Mouse (Mus musculus) liver, embryonic 13.5 days (tissue): Measurements from ENCODE around the gene A930004D18Rik. TPM values are rescaled to one million over a fixed set of nuclear protein-coding genes. Genes with fewer than 3 reads are reported as not detected.

Experiments
- ATAC-seq: fragments of 200-750 bp; cut with Nextera tagmentation; 2 replicates; pipeline ENCODE4 v1.8.0; 2017; ENCODE audit warnings: low read depth, mild to moderate bottlenecking, moderate number of reproducible peaks, moderate library complexity
- DNase-seq: peaks from one replicate; pipeline ENCODE4 v3.0.0; 2022
- H3K27ac ChIP-seq: fragments of 300-500 bp; sonication (generic); 2 replicates; pipeline ENCODE4 v1.5.1; 2015; ENCODE audit warnings: moderate library complexity, mild to moderate bottlenecking, inconsistent platforms
- H3K27me3 ChIP-seq: fragments of 300-500 bp; sonication (generic); 2 replicates; pipeline ENCODE4 v1.6.1; 2015; ENCODE audit warnings: mild to moderate bottlenecking, inconsistent platforms
- H3K36me3 ChIP-seq: fragments of 300-500 bp; sonication (generic); 2 replicates; pipeline ENCODE4 v1.6.1; 2015; ENCODE audit warnings: mild to moderate bottlenecking, inconsistent platforms
- H3K4me1 ChIP-seq: fragments of 300-500 bp; sonication (generic); replicated peaks from 2 replicates; pipeline ENCODE4 v1.6.1; 2015; ENCODE audit warnings: inconsistent platforms
- H3K4me2 ChIP-seq: fragments of 300-500 bp; sonication (generic); 2 replicates; pipeline ENCODE4 v1.6.1; 2015; ENCODE audit warnings: inconsistent platforms, mild to moderate bottlenecking, moderate library complexity
- H3K4me3 ChIP-seq: fragments of 300-500 bp; sonication (generic); replicated peaks from 2 replicates; pipeline ENCODE4 v1.5.1; 2015; ENCODE audit warnings: mild to moderate bottlenecking, inconsistent platforms
- H3K9ac ChIP-seq: fragments of 300-500 bp; sonication (generic); 2 replicates; pipeline ENCODE4 v1.6.1; 2015; ENCODE audit warnings: mild to moderate bottlenecking, inconsistent platforms
- H3K9me3 ChIP-seq: fragments of 300-500 bp; sonication (generic); replicated peaks from 2 replicates; pipeline ENCODE4 v1.6.1; 2016; ENCODE audit warnings: inconsistent platforms
- WGBS: fragments of 180-500 bp; shearing (Covaris S2); methylation state at CpG from one replicate; pipeline ENCODE4 v1.1.7; 2015; ENCODE audit not compliant: insufficient replicate concordance; 5-methylcytosine and 5-hydroxymethylcytosine counted together
- polyA plus RNA-seq: library from polyadenylated mRNA; unstranded; fragments of >200 nt; fragmentation: Nextera tagmentation; extraction: Ambion mirVana; gene quantifications from 2 replicates; pipeline ENCODE4 v1.2.1, GENCODE M21; 2015

Gene A930004D18Rik
- polyA plus RNA-seq, 1 experiment from 2014 or later: 1.2 TPM

- ATAC-seq (no peak), DNase-seq (no peak)
- peaks cover 4% of the 10 kb centered on the region; the same call in 1 of the 2 replicates for H3K27me3 ChIP-seq
- no peak overlapping the region for H3K4me3 ChIP-seq
- H3K36me3 ChIP-seq: no peaks in the 10 kb centered on the region
- H3K9ac ChIP-seq: no peak overlapping the region
- 48% methylated on average over 1 of the region's 1 CpGs for WGBS
- no peaks in the 10 kb centered on the region for H3K9me3 ChIP-seq
- no peak overlapping the region for H3K27ac ChIP-seq
- no peak overlapping the region for H3K4me2 ChIP-seq
- no peaks in the 10 kb centered on the region for H3K4me1 ChIP-seq
Measured at GRCm38 (mm10) chr2:18019122-18019521, 18.4 kb downstream of the A930004D18Rik start.

- ATAC-seq (no peak), DNase-seq (no peak)
- no peaks in the 10 kb centered on the region for H3K36me3 ChIP-seq
- no peaks in the 10 kb centered on the region for H3K27me3 ChIP-seq
- H3K4me3 ChIP-seq: no peak overlapping the region
- H3K4me2 ChIP-seq: no peak overlapping the region
- H3K9me3 ChIP-seq: no peaks in the 10 kb centered on the region
- 72% methylated on average over 6 of the region's 6 CpGs for WGBS
- H3K9ac ChIP-seq: no peak overlapping the region
- no peak overlapping the region for H3K27ac ChIP-seq
- no peaks in the 10 kb centered on the region for H3K4me1 ChIP-seq
Measured at GRCm38 (mm10) chr2:18017321-18017720, 20.2 kb downstream of the A930004D18Rik start.

- Histone ChIP-seq H3K9me3 (no peaks in the 10 kb centered on the region), H3K4me3 (no peak overlapping the region), H3K4me1 (no peaks in the 10 kb centered on the region), H3K4me2 (no peak overlapping the region), H3K9ac (no peak overlapping the region), H3K27ac (no peak overlapping the region), H3K36me3 (no peaks in the 10 kb centered on the region), H3K27me3 (no peaks in the 10 kb centered on the region)
- whole genome bisulfite sequencing: 52% methylated on average over 1 of the region's 1 CpGs
- DNase-seq: no peak
- ATAC-seq: no peak
Measured at GRCm38 (mm10) chr2:18016639-18017038, 20.9 kb downstream of the A930004D18Rik start.

- Histone ChIP-seq H3K9me3 (no peaks in the 10 kb centered on the region), H3K27ac (no peak overlapping the region), H3K36me3 (no peaks in the 10 kb centered on the region), H3K4me2 (no peak overlapping the region), H3K27me3 (no peaks in the 10 kb centered on the region), H3K9ac (no peak overlapping the region), H3K4me3 (no peak overlapping the region), H3K4me1 (no peaks in the 10 kb centered on the region)
- ATAC-seq (no peak), DNase-seq (no peak)
- 41% methylated on average over 3 of the region's 3 CpGs for WGBS
Measured at GRCm38 (mm10) chr2:18015581-18015980, 22.0 kb downstream of the A930004D18Rik start.

- H3K9me3 ChIP-seq: no peaks in the 10 kb centered on the region
- H3K27ac ChIP-seq: no peak overlapping the region
- no peak for DNase-seq
- no peaks in the 10 kb centered on the region for H3K27me3 ChIP-seq
- H3K4me3 ChIP-seq: no peak overlapping the region
- 69% methylated on average over 3 of the region's 3 CpGs for WGBS
- no peak overlapping the region for H3K9ac ChIP-seq
- H3K4me2 ChIP-seq: no peak overlapping the region
- H3K36me3 ChIP-seq: no peaks in the 10 kb centered on the region
- no peak for ATAC-seq
- H3K4me1 ChIP-seq: no peaks in the 10 kb centered on the region
Measured at GRCm38 (mm10) chr2:18012866-18013265, 24.7 kb downstream of the A930004D18Rik start.

GRCm38 (mm10) chr2:18011226-18011625 is 26.3 kb downstream of the A930004D18Rik start:
- H3K4me1 ChIP-seq: no peaks in the 10 kb centered on the region
- 67% methylated on average over 6 of the region's 6 CpGs for WGBS
- H3K4me3 ChIP-seq: no peak overlapping the region
- no peak for DNase-seq
- no peak overlapping the region for H3K27ac ChIP-seq
- H3K36me3 ChIP-seq: no peaks in the 10 kb centered on the region
- no peak for ATAC-seq
- H3K27me3 ChIP-seq: no peaks in the 10 kb centered on the region
- H3K9me3 ChIP-seq: no peaks in the 10 kb centered on the region
- no peak overlapping the region for H3K9ac ChIP-seq
- H3K4me2 ChIP-seq: no peak overlapping the region

GRCm38 (mm10) chr2:18005137-18005536 is 32.4 kb downstream of the A930004D18Rik start:
- DNase-seq (no peak), ATAC-seq (no peak)
- no peaks in the 10 kb centered on the region for H3K4me1 ChIP-seq
- 43% methylated on average over 8 of the region's 8 CpGs for WGBS
- no peaks in the 10 kb centered on the region for H3K27me3 ChIP-seq
- no peak overlapping the region for H3K9ac ChIP-seq
- H3K27ac ChIP-seq: no peak overlapping the region
- H3K9me3 ChIP-seq: no peaks in the 10 kb centered on the region
- no peaks in the 10 kb centered on the region for H3K36me3 ChIP-seq
- H3K4me3 ChIP-seq: no peak overlapping the region
- H3K4me2 ChIP-seq: no peak overlapping the region

GRCm38 (mm10) chr2:18004286-18004685 is 33.3 kb downstream of the A930004D18Rik start:
- Histone ChIP-seq H3K27ac (no peak overlapping the region), H3K4me3 (no peak overlapping the region), H3K4me1 (no peaks in the 10 kb centered on the region), H3K4me2 (no peak overlapping the region), H3K27me3 (no peaks in the 10 kb centered on the region), H3K36me3 (no peaks in the 10 kb centered on the region), H3K9ac (no peak overlapping the region), H3K9me3 (no peaks in the 10 kb centered on the region)
- no peak for ATAC-seq
- DNase-seq: no peak
- WGBS: 68% methylated on average over 4 of the region's 4 CpGs

GRCm38 (mm10) chr2:18002306-18002705 is 35.2 kb downstream of the A930004D18Rik start:
- no peak for ATAC-seq
- no peaks in the 10 kb centered on the region for H3K4me1 ChIP-seq
- no peaks in the 10 kb centered on the region for H3K9me3 ChIP-seq
- no peak overlapping the region for H3K27ac ChIP-seq
- no peak overlapping the region for H3K9ac ChIP-seq
- no peak overlapping the region for H3K4me2 ChIP-seq
- DNase-seq: no peak
- no peak overlapping the region for H3K4me3 ChIP-seq
- no peaks in the 10 kb centered on the region for H3K27me3 ChIP-seq
- H3K36me3 ChIP-seq: no peaks in the 10 kb centered on the region
- WGBS: 67% methylated on average over 3 of the region's 3 CpGs

GRCm38 (mm10) chr2:17996858-17997257 is 40.7 kb downstream of the A930004D18Rik start, which contains the start of gene H2al2a:
Gene H2al2a, minus strand, starts transcription at chr2:17996958.
- DNase-seq (no peak), ATAC-seq (no peak)
- H3K36me3 ChIP-seq: no peaks in the 10 kb centered on the region
- no peaks in the 10 kb centered on the region for H3K27me3 ChIP-seq
- H3K27ac ChIP-seq: no peak within 1 kb of the TSS
- H3K4me2 ChIP-seq: no peak within 1 kb of the TSS
- no peaks in the 10 kb centered on the region for H3K4me1 ChIP-seq
- no peak within 1 kb of the TSS for H3K4me3 ChIP-seq
- no peaks in the 10 kb centered on the region for H3K9me3 ChIP-seq
- H3K9ac ChIP-seq: no peak within 1 kb of the TSS

GRCm38 (mm10) chr2:17989562-17989961 is 48.0 kb downstream of the A930004D18Rik start:
- H3K4me2 ChIP-seq: no peak overlapping the region
- no peak overlapping the region for H3K27ac ChIP-seq
- no peaks in the 10 kb centered on the region for H3K36me3 ChIP-seq
- H3K9me3 ChIP-seq: no peaks in the 10 kb centered on the region
- no peak for ATAC-seq
- H3K9ac ChIP-seq: no peak overlapping the region
- H3K4me3 ChIP-seq: no peak overlapping the region
- no peaks in the 10 kb centered on the region for H3K4me1 ChIP-seq
- H3K27me3 ChIP-seq: no peaks in the 10 kb centered on the region
- no peak for DNase-seq

GRCm38 (mm10) chr2:17989115-17989514 is 48.4 kb downstream of the A930004D18Rik start:
- DNase-seq (no peak), ATAC-seq (no peak)
- Histone ChIP-seq H3K4me1 (no peaks in the 10 kb centered on the region), H3K9ac (no peak overlapping the region), H3K27ac (no peak overlapping the region), H3K27me3 (no peaks in the 10 kb centered on the region), H3K4me2 (no peak overlapping the region), H3K9me3 (no peaks in the 10 kb centered on the region), H3K4me3 (no peak overlapping the region), H3K36me3 (no peaks in the 10 kb centered on the region)
- WGBS: 64% methylated on average over 3 of the region's 3 CpGs
